Mouse (Mus musculus) cerebellum, adult 2 months (tissue): ENCODE data around the gene Sema4d. TPM values are rescaled to one million over a fixed set of nuclear protein-coding genes. Genes with fewer than 3 reads are reported as not detected.
"Not testable (repeated sequence)": the region's sequence is repeated elsewhere in the genome, so short reads cannot be mapped to it uniquely, and the experiment has no call there.

Experiments used
- DNase-seq, 2 experiments: peaks; one replicate each; pipeline ENCODE4 v3.0.0; 2021
- H3K27ac ChIP-seq: fragments of 200-500 bp; 2 replicates; pipeline ENCODE4 v1.5.1; 2012; ENCODE audit warnings: low read length, control low read depth, inconsistent platforms; ENCODE audit not compliant: insufficient read depth
- H3K27me3 ChIP-seq: fragments of 200-500 bp; 2 replicates; pipeline ENCODE4 v1.6.1; 2012; ENCODE audit warnings: inconsistent platforms, mild to moderate bottlenecking, low read length, moderate library complexity; ENCODE audit not compliant: control insufficient read depth, insufficient read depth
- H3K4me1 ChIP-seq: fragments of 200-500 bp; 2 replicates; pipeline ENCODE4 v1.6.1; 2011; ENCODE audit warnings: low read length; ENCODE audit not compliant: control insufficient read depth, insufficient read depth
- H3K4me3 ChIP-seq: fragments of 200-500 bp; replicated peaks from 2 replicates; pipeline ENCODE3; 2011; ENCODE audit warnings: mild to moderate bottlenecking, low read depth, low read length, control low read depth; ENCODE audit not compliant: insufficient read depth
- CTCF ChIP-seq: fragments of 200-500 bp; IDR thresholded peaks from 2 replicates; pipeline ENCODE4 v1.5.1; 2011; ENCODE audit warnings: low read depth, mild to moderate bottlenecking, control low read depth, low read length, moderate library complexity, borderline replicate concordance; ENCODE audit not compliant: insufficient read depth
- POLR2A ChIP-seq: fragments of 200-500 bp; IDR thresholded peaks from 2 replicates; pipeline ENCODE4 v1.6.1; 2011; ENCODE audit warnings: low read length, control low read depth, borderline replicate concordance; ENCODE audit not compliant: insufficient read depth
- WGBS: fragments of 180-500 bp; shearing (Covaris S2); methylation state at CpG from one replicate; pipeline ENCODE4 v1.1.7; 2018; 5-methylcytosine and 5-hydroxymethylcytosine counted together
- polyA plus RNA-seq: library from polyadenylated mRNA; depleted of rRNA; stranded (reverse); fragments of >200 nt; gene quantifications from 2 replicates; pipeline ENCODE4 v1.2.3, GENCODE M21; 2012

Sema4d gene
- polyA plus RNA-seq, 1 experiment = 116 TPM

DNA sequence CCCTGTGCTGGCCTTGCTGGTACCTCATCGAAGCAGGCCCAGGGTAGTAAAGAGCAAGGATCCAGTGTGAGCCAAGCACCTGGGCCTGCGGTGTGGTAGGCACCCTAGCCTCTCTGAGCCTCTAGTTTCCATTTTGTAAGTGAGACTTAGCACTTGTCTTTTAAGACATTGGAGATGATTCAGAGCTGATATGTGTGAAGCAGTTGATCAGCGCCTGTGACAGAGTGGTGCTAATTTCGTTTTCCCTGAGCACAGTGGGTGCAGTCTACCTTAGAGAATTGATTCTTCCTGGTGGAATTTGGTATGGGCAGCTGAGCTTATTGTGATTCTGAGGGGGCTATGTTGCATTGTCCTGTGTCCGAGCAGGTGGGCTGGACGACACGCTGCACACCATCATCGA is 111.9 kb downstream of the Sema4d start:
- H3K27ac ChIP-seq = no peak overlapping the region
- TF ChIP-seq CTCF = no peak
- no peak for TF ChIP-seq POLR2A
- no peak for DNase-seq
- 92% methylated on average over 8 of the region's 8 CpGs for WGBS
- H3K4me3 ChIP-seq = no peak overlapping the region
- H3K27me3 ChIP-seq = no peaks in the 10 kb centered on the region
- peaks cover 17% of the 10 kb centered on the region for H3K4me1 ChIP-seq

DNA sequence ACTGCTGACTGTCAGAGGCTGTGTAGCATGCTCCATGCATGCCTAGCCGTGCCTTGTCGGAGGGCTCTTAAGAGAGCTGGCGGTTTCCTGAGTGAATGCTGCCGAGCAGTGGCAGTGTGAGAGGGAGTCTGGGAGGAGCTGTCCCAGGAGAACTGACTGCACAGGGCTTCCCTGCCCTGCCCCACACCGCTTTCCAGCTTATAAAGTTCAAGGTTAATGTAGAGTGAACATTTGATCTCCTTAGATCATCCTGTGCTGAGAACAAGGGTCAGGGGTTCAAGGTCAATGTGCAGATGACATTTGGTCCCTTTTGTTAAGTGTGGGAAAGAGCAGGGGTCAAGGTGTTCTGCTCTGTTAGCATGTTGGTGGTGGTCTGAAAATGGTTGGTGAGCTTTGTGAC is 112.5 kb downstream of the Sema4d start:
- no peak overlapping the region for H3K27ac ChIP-seq
- H3K4me3 ChIP-seq = no peak overlapping the region
- no peaks in the 10 kb centered on the region for H3K27me3 ChIP-seq
- 86% methylated on average over 5 of the region's 5 CpGs for WGBS
- H3K4me1 ChIP-seq = peaks cover 19% of the 10 kb centered on the region
- no peak for DNase-seq
- TF ChIP-seq POLR2A = no peak
- TF ChIP-seq CTCF = no peak

DNA sequence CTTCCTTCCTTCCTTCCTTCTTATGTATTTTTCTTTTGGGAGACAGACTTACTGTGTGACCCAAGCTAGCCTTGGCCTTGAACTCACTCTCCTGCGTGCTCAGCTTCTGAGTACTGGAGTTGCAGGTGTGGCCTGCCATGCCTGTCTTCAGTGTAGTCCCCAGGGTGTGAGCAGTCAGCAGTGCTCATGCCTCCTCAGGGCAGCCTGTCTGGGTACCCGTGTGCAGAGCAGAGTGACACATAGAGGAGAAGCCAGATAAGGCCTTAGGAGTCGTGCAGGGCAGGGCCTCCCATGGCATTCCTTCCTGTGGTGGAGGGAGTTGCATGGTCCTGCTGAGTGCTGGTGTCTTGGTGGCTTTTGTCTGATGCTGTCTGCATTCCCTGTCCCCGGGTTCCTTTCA is 114.2 kb downstream of the Sema4d start:
- Histone ChIP-seq H3K27me3 (no peaks in the 10 kb centered on the region), H3K4me1 (peaks cover 14% of the 10 kb centered on the region), H3K27ac (no peak overlapping the region), H3K4me3 (no peak overlapping the region)
- no peak for DNase-seq
- WGBS = 76% methylated on average over 4 of the region's 4 CpGs
- TF ChIP-seq CTCF (no peak), POLR2A (no peak)

DNA sequence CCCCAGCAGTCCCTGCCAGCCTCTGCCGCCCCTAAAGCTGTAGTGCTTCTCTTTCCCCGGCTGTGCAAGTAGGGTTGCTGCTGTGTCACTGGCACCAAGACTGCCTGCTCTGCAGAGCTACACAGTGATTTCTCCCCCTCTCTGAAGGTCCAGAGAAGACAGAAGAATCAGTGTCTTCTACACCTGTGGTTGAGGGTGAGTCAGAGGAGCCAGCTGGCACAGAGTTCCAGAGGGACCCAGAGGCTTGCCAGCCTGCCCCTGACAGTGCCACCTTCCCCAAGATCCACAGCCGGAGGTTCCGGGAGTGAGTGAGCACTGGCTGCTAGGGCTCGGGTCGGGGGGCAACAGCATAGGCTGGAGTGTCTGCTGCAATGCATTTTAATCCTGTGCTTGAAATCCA is 114.9 kb downstream of the Sema4d start:
- no peaks in the 10 kb centered on the region for H3K27me3 ChIP-seq
- H3K4me1 ChIP-seq = peaks cover 14% of the 10 kb centered on the region
- DNase-seq = no peak
- 27% methylated on average over 6 of the region's 6 CpGs for WGBS
- TF ChIP-seq CTCF = no peak
- no peak for TF ChIP-seq POLR2A
- no peak overlapping the region for H3K27ac ChIP-seq
- H3K4me3 ChIP-seq = no peak overlapping the region

DNA sequence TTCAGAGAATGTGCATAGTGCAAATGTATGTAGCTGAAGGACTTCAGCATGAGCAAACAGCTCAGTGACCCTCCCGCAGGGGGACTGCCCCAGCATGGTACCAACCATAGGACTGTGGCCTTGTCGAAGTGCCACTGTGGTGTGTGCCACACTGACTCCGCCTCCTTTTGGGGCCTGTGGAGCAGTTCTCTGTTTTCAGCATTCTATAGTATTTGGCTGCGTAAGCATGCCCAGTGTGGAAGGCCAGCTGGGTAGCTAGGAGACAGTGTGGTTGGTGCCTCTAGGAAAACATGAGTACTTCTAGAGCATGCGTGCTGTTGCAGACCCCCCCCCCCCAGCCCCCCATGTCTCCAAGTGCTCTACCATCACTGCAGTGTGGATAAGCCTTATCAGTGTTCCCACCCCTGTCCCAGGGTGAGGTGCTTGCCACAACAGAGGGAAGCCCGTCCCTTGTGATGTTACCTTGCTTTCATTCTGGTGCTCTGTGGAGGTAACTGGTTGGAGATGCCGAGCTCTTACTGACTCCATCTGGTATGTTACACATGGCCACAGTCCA is 115.8 kb downstream of the Sema4d start:
- no peak for DNase-seq

DNA sequence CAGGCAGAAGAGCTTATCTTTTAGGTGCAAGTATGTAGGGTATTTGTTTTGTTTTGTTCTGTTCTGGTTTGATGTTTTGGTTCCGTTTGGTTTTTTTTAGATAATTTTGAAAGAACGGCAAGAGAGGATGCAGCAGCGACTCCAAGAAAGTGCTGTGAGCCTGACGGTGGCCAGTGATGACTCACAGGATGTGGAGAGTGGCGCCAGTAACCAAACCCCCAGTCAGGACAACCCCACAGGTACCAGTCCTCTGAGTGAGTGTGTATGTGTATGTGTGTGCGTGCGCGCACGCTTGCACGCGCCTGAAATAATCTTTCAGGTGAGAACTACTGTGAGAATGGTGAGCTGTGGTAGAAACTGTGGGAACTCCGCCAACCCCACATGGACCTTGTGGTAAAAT is 116.5 kb downstream of the Sema4d start:
- Histone ChIP-seq H3K4me1 (peaks cover 14% of the 10 kb centered on the region), H3K27ac (no peak overlapping the region), H3K27me3 (no peaks in the 10 kb centered on the region), H3K4me3 (no peak overlapping the region)
- DNase-seq = no peak
- TF ChIP-seq POLR2A (no peak), CTCF (no peak)
- 90% methylated on average over 12 of the region's 12 CpGs for WGBS

More for the DNA sequence above, 115.8 kb downstream of the Sema4d start:
- 65% methylated on average over 7 of the region's 7 CpGs for WGBS
- TF ChIP-seq CTCF (no peak), POLR2A (no peak)
- Histone ChIP-seq H3K27me3 (no peaks in the 10 kb centered on the region), H3K4me1 (peaks cover 14% of the 10 kb centered on the region), H3K27ac (no peak overlapping the region), H3K4me3 (no peak overlapping the region)

DNA sequence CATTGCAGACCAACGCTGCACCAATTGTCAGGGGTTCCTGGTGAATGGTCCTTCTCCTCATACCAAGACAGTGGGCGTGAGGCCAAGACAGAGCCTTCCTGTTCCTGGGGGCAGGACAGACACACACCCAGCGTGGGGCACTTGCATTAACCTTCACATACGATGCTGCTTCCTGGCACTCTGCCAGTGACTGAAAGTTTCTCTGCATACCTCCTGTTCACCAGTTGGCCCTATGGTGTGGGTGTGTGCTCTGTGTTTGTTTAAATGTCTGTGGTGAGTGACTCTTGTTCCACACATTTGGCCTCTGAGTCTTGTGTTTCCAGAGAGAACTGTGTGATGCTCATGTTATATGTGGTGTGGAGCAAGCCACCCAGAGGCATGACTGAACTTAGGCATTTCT is 116.9 kb downstream of the Sema4d start:
- Histone ChIP-seq H3K4me3 (no peak overlapping the region), H3K4me1 (peaks cover 14% of the 10 kb centered on the region), H3K27me3 (no peaks in the 10 kb centered on the region), H3K27ac (no peak overlapping the region)
- DNase-seq = no peak
- TF ChIP-seq CTCF (no peak), POLR2A (no peak)
- 45% methylated on average over 4 of the region's 4 CpGs for WGBS

DNA sequence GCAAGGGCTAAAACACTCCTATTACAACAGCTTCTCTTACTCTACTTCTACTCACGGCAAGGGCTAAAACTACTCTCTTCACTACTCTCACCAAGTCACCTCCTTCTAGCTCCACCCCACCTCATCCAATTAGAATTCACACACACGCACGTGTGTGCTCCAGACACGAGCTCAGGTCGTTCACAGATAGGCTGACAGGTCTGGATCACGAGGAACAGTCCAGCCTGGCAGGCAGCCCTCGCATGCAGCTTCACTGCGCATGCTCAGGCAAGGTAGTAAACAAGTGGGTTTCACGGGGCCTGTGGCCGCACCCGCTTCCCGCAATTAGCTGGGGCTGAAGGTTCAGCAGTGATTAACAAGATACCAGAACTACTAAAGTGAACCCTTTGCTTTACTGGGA is 125.4 kb downstream of the Sema4d start:
- not testable (repeated sequence) for DNase-seq, H3K4me1 ChIP-seq, H3K27ac ChIP-seq, H3K4me3 ChIP-seq, H3K27me3 ChIP-seq
- 89% methylated on average over 12 of the region's 12 CpGs for WGBS

DNA sequence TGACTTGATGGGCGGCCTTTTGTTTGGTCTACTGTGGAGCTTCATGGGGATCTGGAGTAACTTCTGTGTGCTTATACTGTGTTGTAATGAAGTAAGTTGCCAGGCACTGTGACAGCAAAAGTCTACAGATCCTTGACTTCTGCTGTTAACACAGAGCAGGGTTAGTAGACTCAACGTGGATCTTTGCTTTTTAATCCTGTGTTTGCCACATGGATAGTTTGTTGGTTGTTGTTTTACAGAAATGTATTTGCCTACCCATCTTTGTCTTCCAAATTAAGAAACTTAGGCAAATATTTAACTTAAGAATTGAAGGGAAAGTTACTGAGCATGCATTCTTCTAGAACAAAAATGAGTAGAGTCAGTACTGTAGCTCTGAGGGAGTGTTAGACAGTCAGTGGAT is 130.0 kb downstream of the Sema4d start:
- Histone ChIP-seq H3K4me3 (no peak overlapping the region), H3K4me1 (no peaks in the 10 kb centered on the region), H3K27ac (no peak overlapping the region), H3K27me3 (no peaks in the 10 kb centered on the region)
- 91% methylated on average over 2 of the region's 2 CpGs for WGBS
- TF ChIP-seq CTCF = no peak
- no peak for TF ChIP-seq POLR2A
- no peak for DNase-seq
